In genomic region chr8:4366189-4366588, GRCm38 (mm10) we compare ENCODE assay signal across 15 mouse cellular contexts.
"Had no signal": no experiment of that assay in that cellular context is flagged by ENCODE, and none has a peak within 500 bp of the region (broad histone marks: within the 10 kb centered on the region; RNA-seq: fewer than 3 reads in every experiment).

No protein-coding gene starts in this region.

- H3K4me1 ChIP-seq: neural tube, embryonic 15.5 days; stomach, embryonic 15.5 days had no signal

- H3K4me3 ChIP-seq: neural tube, embryonic 15.5 days; stomach, embryonic 15.5 days had no signal

- DNase-seq: retina, postnatal 1 day; right cerebral cortex, adult 18-20 months; right cerebral cortex, postnatal 14 days; right cerebral cortex, postnatal 25 days; right cerebral cortex, postnatal 4 days; spleen, adult 18-20 months; thymus, adult 18-20 months; thymus, adult 2 months; thymus, postnatal 14 days; thymus, postnatal 25 days; thymus, postnatal 36 days; thymus, postnatal 4 days had no signal

- H3K9me3 ChIP-seq: neural tube, embryonic 15.5 days; stomach, embryonic 15.5 days had no signal

- H3K36me3 ChIP-seq: neural tube, embryonic 15.5 days; stomach, embryonic 15.5 days had no signal

- H3K9ac ChIP-seq: neural tube, embryonic 15.5 days; stomach, embryonic 15.5 days had no signal

- H3K27me3 ChIP-seq: neural tube, embryonic 15.5 days; stomach, embryonic 15.5 days had no signal

- H3K4me2 ChIP-seq: neural tube, embryonic 15.5 days; stomach, embryonic 15.5 days had no signal

- H3K27ac ChIP-seq: neural tube, embryonic 15.5 days; stomach, embryonic 15.5 days; stomach, postnatal 0 days had no signal
